Mouse (Mus musculus): Measurements from ENCODE around the gene 2010300C02Rik. TPM values are rescaled to one million over a fixed set of nuclear protein-coding genes. Genes with fewer than 3 reads are reported as not detected.
A peak's percentile ranks its signal among the peaks of the same experiment; 100 is the strongest.

2010300C02Rik gene
- 7.2 and 7.8 TPM in 2 replicates for polyA plus RNA-seq (2015; fragmentation: Nextera tagmentation; extraction: Ambion mirVana)

GRCm38 (mm10) chr1:37719761-37720640 is at the start of gene 2010300C02Rik:
Gene 2010300C02Rik, minus strand, starts transcription at chr1:37720085.
- Histone ChIP-seq H3K4me2 (replicated peaks; ENCODE audit: low read depth) (peak within 1 kb of the TSS; percentile 98), H3K9ac (ENCODE audit: low read depth, low read length) (peak within 1 kb of the TSS; percentile 61), H3K9me3 (ENCODE audit: control insufficient read depth) (no peaks in the 10 kb centered on the region), H3K4me3 (ENCODE audit: low read depth, low read length) (peak within 1 kb of the TSS; percentile 65), H3K27me3 (replicated peaks; ENCODE audit: control insufficient read depth, insufficient read depth, low read length) (no peaks in the 10 kb centered on the region), H3K36me3 (ENCODE audit: control insufficient read depth, insufficient read depth) (no peaks in the 10 kb centered on the region), H3K27ac (ENCODE audit: low read depth, low read length) (no peak within 1 kb of the TSS), H3K4me1 (replicated peaks; ENCODE audit: control insufficient read depth, insufficient read depth, low read length) (no peaks in the 10 kb centered on the region)
- peak; percentile 70 for TF ChIP-seq CTCF (IDR thresholded peaks at IDR 0.05; ENCODE audit: low read depth)
- WGBS, result 1% methylated on average over 63 of the region's 69 CpGs
- peak; percentile 84 for ATAC-seq

DNA sequence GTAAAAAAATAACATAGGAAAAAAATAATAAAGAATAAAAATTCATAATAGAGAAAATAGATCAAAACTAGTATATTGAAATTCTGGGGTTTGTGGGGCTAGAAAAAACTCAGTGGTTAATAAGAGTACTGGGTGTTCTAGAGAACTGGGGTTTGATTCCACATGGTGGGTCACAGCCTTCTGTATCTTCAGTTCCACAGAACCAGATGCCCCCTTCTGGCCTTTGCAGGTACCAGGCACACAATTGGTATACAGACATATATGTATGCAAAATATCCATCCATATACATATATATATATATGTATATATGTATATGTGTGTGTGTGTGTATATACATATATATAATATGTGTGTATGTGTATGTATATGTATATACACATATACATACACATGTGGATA is 39.5 kb upstream of the 2010300C02Rik start:
- H3K4me2 ChIP-seq (replicated peaks; ENCODE audit: low read depth), result no peak overlapping the region
- no peak for ATAC-seq
- no peak overlapping the region for H3K4me3 ChIP-seq (ENCODE audit: low read depth, low read length)
- no peak overlapping the region for H3K9ac ChIP-seq (ENCODE audit: low read depth, low read length)
- peak; percentile 40 for TF ChIP-seq CTCF (IDR thresholded peaks at IDR 0.05; ENCODE audit: low read depth)
- H3K4me1 ChIP-seq (replicated peaks; ENCODE audit: control insufficient read depth, insufficient read depth, low read length), result no peaks in the 10 kb centered on the region
- no peaks in the 10 kb centered on the region for H3K27me3 ChIP-seq (replicated peaks; ENCODE audit: control insufficient read depth, insufficient read depth, low read length)
- no peaks in the 10 kb centered on the region for H3K36me3 ChIP-seq (ENCODE audit: control insufficient read depth, insufficient read depth)
- H3K27ac ChIP-seq (ENCODE audit: low read depth, low read length), result no peak overlapping the region
- H3K9me3 ChIP-seq (ENCODE audit: control insufficient read depth), result no peaks in the 10 kb centered on the region

GRCm38 (mm10) chr1:37744650-37745259 is 24.9 kb upstream of the 2010300C02Rik start:
- Histone ChIP-seq H3K4me1 (replicated peaks; ENCODE audit: control insufficient read depth, insufficient read depth, low read length) (no peaks in the 10 kb centered on the region), H3K27ac (ENCODE audit: low read depth, low read length) (no peak overlapping the region), H3K27me3 (replicated peaks; ENCODE audit: control insufficient read depth, insufficient read depth, low read length) (no peaks in the 10 kb centered on the region), H3K4me2 (replicated peaks; ENCODE audit: low read depth) (no peak overlapping the region), H3K4me3 (ENCODE audit: low read depth, low read length) (no peak overlapping the region), H3K9ac (ENCODE audit: low read depth, low read length) (no peak overlapping the region), H3K36me3 (ENCODE audit: control insufficient read depth, insufficient read depth) (no peaks in the 10 kb centered on the region), H3K9me3 (ENCODE audit: control insufficient read depth) (no peaks in the 10 kb centered on the region)
- no peak for ATAC-seq
- 74% methylated on average over 9 of the region's 9 CpGs for WGBS
- TF ChIP-seq CTCF (IDR thresholded peaks at IDR 0.05; ENCODE audit: low read depth), result no peak

- Histone ChIP-seq H3K27me3 (replicated peaks; ENCODE audit: control insufficient read depth, insufficient read depth, low read length) (no peaks in the 10 kb centered on the region), H3K9ac (ENCODE audit: low read depth, low read length) (no peak overlapping the region), H3K4me3 (ENCODE audit: low read depth, low read length) (no peak overlapping the region), H3K27ac (ENCODE audit: low read depth, low read length) (no peak overlapping the region), H3K4me2 (replicated peaks; ENCODE audit: low read depth) (no peak overlapping the region), H3K9me3 (ENCODE audit: control insufficient read depth) (no peaks in the 10 kb centered on the region), H3K4me1 (replicated peaks; ENCODE audit: control insufficient read depth, insufficient read depth, low read length) (no peaks in the 10 kb centered on the region), H3K36me3 (ENCODE audit: control insufficient read depth, insufficient read depth) (no peaks in the 10 kb centered on the region)
- TF ChIP-seq CTCF (IDR thresholded peaks at IDR 0.05; ENCODE audit: low read depth), result no peak
- no peak for ATAC-seq
- WGBS, result 50% methylated on average over 14 of the region's 14 CpGs
Measured at GRCm38 (mm10) chr1:37742602-37743270, 22.9 kb upstream of the 2010300C02Rik start.

DNA sequence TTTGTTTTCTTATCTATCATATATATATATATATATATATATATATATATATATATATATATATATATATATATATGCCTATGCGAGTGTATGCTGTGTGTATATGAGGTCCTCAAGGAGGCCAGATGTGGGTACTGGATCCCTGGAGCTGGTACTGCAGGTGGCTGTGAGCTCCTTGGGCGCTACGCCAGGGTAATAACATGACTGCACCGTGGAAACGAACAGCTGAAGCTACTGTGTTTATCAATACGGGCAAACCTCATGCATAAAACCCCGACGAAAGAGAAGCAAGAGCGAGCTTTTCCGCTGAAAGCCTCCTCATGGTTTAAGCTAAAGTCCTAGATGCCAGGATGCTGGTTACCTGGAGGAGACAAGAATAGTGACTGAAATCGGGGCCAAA is 22.2 kb upstream of the 2010300C02Rik start:
- Histone ChIP-seq H3K27ac (ENCODE audit: low read depth, low read length) (no peak overlapping the region), H3K27me3 (replicated peaks; ENCODE audit: control insufficient read depth, insufficient read depth, low read length) (no peaks in the 10 kb centered on the region), H3K4me1 (replicated peaks; ENCODE audit: control insufficient read depth, insufficient read depth, low read length) (no peaks in the 10 kb centered on the region), H3K9me3 (ENCODE audit: control insufficient read depth) (no peaks in the 10 kb centered on the region), H3K9ac (ENCODE audit: low read depth, low read length) (no peak overlapping the region), H3K4me2 (replicated peaks; ENCODE audit: low read depth) (no peak overlapping the region), H3K36me3 (ENCODE audit: control insufficient read depth, insufficient read depth) (no peaks in the 10 kb centered on the region), H3K4me3 (ENCODE audit: low read depth, low read length) (no peak overlapping the region)
- TF ChIP-seq CTCF (IDR thresholded peaks at IDR 0.05; ENCODE audit: low read depth), result no peak
- WGBS, result 74% methylated on average over 11 of the region's 11 CpGs
- no peak for ATAC-seq

DNA sequence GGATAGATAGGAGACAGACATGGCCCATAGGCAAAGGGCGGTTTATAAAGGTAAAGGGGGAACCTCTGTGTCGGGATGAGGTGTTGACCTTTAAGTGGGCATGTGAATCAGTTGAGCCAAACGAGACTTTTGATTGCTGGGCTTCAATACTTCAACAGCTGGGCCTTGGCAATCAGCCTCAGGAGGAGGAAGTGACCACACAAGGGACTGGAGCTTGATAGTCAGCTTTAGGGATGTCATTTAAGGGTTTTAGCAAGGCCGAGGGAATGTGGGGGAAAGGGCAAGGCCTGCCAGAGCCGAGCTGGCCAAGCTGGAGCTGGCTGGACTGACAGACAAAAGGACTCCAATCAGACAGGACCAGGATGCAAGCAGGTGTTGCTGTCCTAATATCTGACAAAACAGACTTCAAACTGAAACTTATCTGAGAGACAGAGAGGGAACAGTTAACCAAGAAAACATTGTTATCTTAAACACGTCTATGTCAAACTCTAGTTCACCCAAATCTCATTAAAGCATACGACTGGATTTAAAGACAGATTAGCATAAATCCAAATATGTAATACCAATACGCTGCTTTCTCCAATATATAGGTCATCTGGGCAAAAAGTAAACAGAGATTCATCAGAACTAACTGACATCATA is 20.4 kb upstream of the 2010300C02Rik start:
- no peaks in the 10 kb centered on the region for H3K4me1 ChIP-seq (replicated peaks; ENCODE audit: control insufficient read depth, insufficient read depth, low read length)
- no peaks in the 10 kb centered on the region for H3K36me3 ChIP-seq (ENCODE audit: control insufficient read depth, insufficient read depth)
- no peak for TF ChIP-seq CTCF (IDR thresholded peaks at IDR 0.05; ENCODE audit: low read depth)
- no peak overlapping the region for H3K27ac ChIP-seq (ENCODE audit: low read depth, low read length)
- no peaks in the 10 kb centered on the region for H3K27me3 ChIP-seq (replicated peaks; ENCODE audit: control insufficient read depth, insufficient read depth, low read length)
- H3K4me2 ChIP-seq (replicated peaks; ENCODE audit: low read depth), result no peak overlapping the region
- WGBS, result 52% methylated on average over 8 of the region's 8 CpGs
- no peak overlapping the region for H3K9ac ChIP-seq (ENCODE audit: low read depth, low read length)
- H3K4me3 ChIP-seq (ENCODE audit: low read depth, low read length), result no peak overlapping the region
- no peaks in the 10 kb centered on the region for H3K9me3 ChIP-seq (ENCODE audit: control insufficient read depth)
- no peak for ATAC-seq

Measured in intestine, postnatal 0 days (tissue).